Mouse (Mus musculus): ENCODE measurements around the gene Nt5c3. TPM values are rescaled to one million over a fixed set of nuclear protein-coding genes. Genes with fewer than 3 reads are reported as not detected.
"Not testable (repeated sequence)": the region's sequence is repeated elsewhere in the genome, so short reads cannot be mapped to it uniquely, and the experiment has no call there.

The Nt5c3 gene
- polyA plus RNA-seq, 1 experiment from 2014 or later, result 186 TPM

- peaks cover 25% of the 10 kb centered on the region; the same call in 1 of the 2 replicates for H3K36me3 ChIP-seq (ENCODE audit: control insufficient read depth, insufficient read depth, low read length)
- no peak overlapping the region for H3K4me3 ChIP-seq (ENCODE audit: low read depth, low read length)
- H3K9ac ChIP-seq (ENCODE audit: low read depth, low read length), result no peak overlapping the region
- H3K4me1 ChIP-seq (ENCODE audit: control insufficient read depth, insufficient read depth, low read length), result no peaks in the 10 kb centered on the region
- ATAC-seq, result no peak
- 94% methylated on average over 2 of the region's 2 CpGs for WGBS
- no peak overlapping the region for H3K4me2 ChIP-seq (ENCODE audit: low read length)
- H3K9me3 ChIP-seq (replicated peaks; ENCODE audit: control insufficient read depth, low read length, poor library complexity, severe bottlenecking), result no peaks in the 10 kb centered on the region
- no peaks in the 10 kb centered on the region for H3K27me3 ChIP-seq (ENCODE audit: control insufficient read depth, insufficient read depth, low read depth, low read length)
- no peak overlapping the region for H3K27ac ChIP-seq (ENCODE audit: low read length)
Measured at GRCm38 (mm10) chr6:56890762-56891161, 33.0 kb downstream of the Nt5c3 start.

GRCm38 (mm10) chr6:56888561-56888960, 35.2 kb downstream of the Nt5c3 start:
- no peak overlapping the region for H3K4me3 ChIP-seq (ENCODE audit: low read depth, low read length)
- H3K27ac ChIP-seq (ENCODE audit: low read length), result no peak overlapping the region
- peaks cover 26% of the 10 kb centered on the region for H3K36me3 ChIP-seq (ENCODE audit: control insufficient read depth, insufficient read depth, low read length)
- ATAC-seq, result no peak
- no peak overlapping the region for H3K4me2 ChIP-seq (ENCODE audit: low read length)
- WGBS, result 91% methylated on average over 6 of the region's 6 CpGs
- no peaks in the 10 kb centered on the region for H3K4me1 ChIP-seq (ENCODE audit: control insufficient read depth, insufficient read depth, low read length)
- no peaks in the 10 kb centered on the region for H3K27me3 ChIP-seq (ENCODE audit: control insufficient read depth, insufficient read depth, low read depth, low read length)
- H3K9me3 ChIP-seq (replicated peaks; ENCODE audit: control insufficient read depth, low read length, poor library complexity, severe bottlenecking), result no peaks in the 10 kb centered on the region
- H3K9ac ChIP-seq (ENCODE audit: low read depth, low read length), result no peak overlapping the region

DNA sequence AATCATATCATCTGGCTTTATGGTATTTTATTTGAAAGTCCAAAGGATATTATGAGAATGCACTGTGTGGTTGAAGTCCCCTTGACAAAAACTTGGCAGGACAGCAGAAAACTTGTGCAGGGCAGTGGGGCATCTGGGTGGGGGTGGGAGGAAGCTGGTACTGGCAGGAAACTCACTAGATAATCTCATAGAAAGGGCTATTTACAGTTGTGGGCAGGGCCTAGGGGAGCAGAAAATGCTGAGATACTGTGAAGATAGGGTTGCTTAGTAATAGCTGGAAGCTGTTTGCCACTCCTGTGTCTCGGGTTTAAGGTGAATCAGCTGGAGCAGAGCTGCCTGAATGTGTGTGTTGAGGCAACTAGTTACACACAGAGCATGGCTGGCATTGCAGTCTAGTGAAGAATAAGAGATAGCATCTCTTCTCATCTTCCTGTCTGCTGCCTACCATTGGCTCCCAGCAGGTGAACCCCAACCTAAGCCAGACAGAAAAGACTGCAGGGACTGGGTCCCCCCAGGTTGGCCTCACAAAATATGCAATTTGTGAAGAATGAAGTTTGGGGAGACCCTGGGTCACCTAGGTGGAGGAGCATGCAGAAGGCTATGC, 44.3 kb downstream of the Nt5c3 start:
- Histone ChIP-seq H3K4me3 (ENCODE audit: low read depth, low read length) (no peak overlapping the region), H3K9ac (ENCODE audit: low read depth, low read length) (no peak overlapping the region), H3K4me2 (ENCODE audit: low read length) (no peak overlapping the region), H3K9me3 (replicated peaks; ENCODE audit: control insufficient read depth, low read length, poor library complexity, severe bottlenecking) (no peaks in the 10 kb centered on the region), H3K27ac (ENCODE audit: low read length) (no peak overlapping the region), H3K4me1 (ENCODE audit: control insufficient read depth, insufficient read depth, low read length) (no peaks in the 10 kb centered on the region), H3K27me3 (ENCODE audit: control insufficient read depth, insufficient read depth, low read depth, low read length) (no peaks in the 10 kb centered on the region), H3K36me3 (ENCODE audit: control insufficient read depth, insufficient read depth, low read length) (peaks cover 10% of the 10 kb centered on the region)
- 84% methylated on average over 1 of the region's 1 CpGs for WGBS
- ATAC-seq, result no peak

- ATAC-seq, result no peak
- H3K4me1 ChIP-seq (ENCODE audit: control insufficient read depth, insufficient read depth, low read length), result no peaks in the 10 kb centered on the region
- no peak overlapping the region for H3K4me3 ChIP-seq (ENCODE audit: low read depth, low read length)
- H3K27me3 ChIP-seq (ENCODE audit: control insufficient read depth, insufficient read depth, low read depth, low read length), result no peaks in the 10 kb centered on the region
- H3K9me3 ChIP-seq (replicated peaks; ENCODE audit: control insufficient read depth, low read length, poor library complexity, severe bottlenecking), result no peaks in the 10 kb centered on the region
- no peak overlapping the region for H3K27ac ChIP-seq (ENCODE audit: low read length)
- WGBS, result 95% methylated on average over 8 of the region's 8 CpGs
- H3K9ac ChIP-seq (ENCODE audit: low read depth, low read length), result no peak overlapping the region
- H3K4me2 ChIP-seq (ENCODE audit: low read length), result no peak overlapping the region
- H3K36me3 ChIP-seq (ENCODE audit: control insufficient read depth, insufficient read depth, low read length), result 0 out of 2 replicates have a peak, but pooled peaks cover 4% of the 10 kb centered on the region
Measured at GRCm38 (mm10) chr6:56877985-56878384, 45.7 kb downstream of the Nt5c3 start.

DNA sequence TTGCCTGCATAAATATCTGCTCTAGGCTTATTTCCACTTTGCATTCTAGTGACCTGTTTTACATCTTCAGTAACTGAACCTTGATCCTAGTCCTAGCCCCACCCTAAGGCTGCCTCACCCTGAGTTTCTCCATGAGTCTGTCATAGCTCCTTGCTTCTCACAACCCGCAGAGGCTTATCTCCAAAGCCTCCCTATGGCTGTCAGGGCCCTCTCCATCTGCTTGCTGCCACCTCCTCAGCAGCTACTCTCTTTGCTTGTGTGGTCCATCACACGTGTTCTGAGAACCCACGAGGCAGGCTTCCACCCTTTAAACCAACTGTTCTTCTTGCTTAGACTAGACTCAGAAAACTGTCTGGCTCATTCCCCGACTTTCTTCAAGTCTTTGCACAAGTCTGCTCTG, 46.9 kb downstream of the Nt5c3 start:
- Histone ChIP-seq H3K4me2 (ENCODE audit: low read length) (no peak overlapping the region), H3K27me3 (ENCODE audit: control insufficient read depth, insufficient read depth, low read depth, low read length) (no peaks in the 10 kb centered on the region), H3K9ac (ENCODE audit: low read depth, low read length) (no peak overlapping the region), H3K27ac (ENCODE audit: low read length) (no peak overlapping the region), H3K4me1 (ENCODE audit: control insufficient read depth, insufficient read depth, low read length) (no peaks in the 10 kb centered on the region), H3K9me3 (replicated peaks; ENCODE audit: control insufficient read depth, low read length, poor library complexity, severe bottlenecking) (no peaks in the 10 kb centered on the region), H3K4me3 (ENCODE audit: low read depth, low read length) (no peak overlapping the region), H3K36me3 (ENCODE audit: control insufficient read depth, insufficient read depth, low read length) (no peaks in the 10 kb centered on the region)
- no peak for ATAC-seq
- 94% methylated on average over 4 of the region's 4 CpGs for WGBS

DNA sequence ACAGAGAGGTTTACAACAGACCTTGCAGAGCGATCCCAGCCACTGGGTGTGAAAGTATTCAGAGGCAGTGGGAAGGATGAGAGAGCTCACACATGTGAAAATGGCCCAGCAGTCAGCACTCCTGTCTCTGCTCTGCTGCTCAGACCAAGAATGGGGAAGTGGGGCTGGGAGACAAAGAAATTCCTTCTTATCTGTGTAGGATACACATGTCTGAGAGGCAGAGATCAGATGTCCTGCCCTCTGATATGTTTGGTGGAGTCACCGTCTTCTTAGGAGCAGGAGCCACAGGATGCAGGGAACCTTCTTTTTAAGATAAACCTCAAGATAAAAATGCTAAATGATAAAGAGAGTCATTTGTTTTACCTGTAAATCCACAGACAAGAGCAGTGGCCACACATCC, 53.7 kb downstream of the Nt5c3 start:
- Histone ChIP-seq H3K4me1 (ENCODE audit: control insufficient read depth, insufficient read depth, low read length) (no peaks in the 10 kb centered on the region), H3K9ac (ENCODE audit: low read depth, low read length) (no peak overlapping the region), H3K27me3 (ENCODE audit: control insufficient read depth, insufficient read depth, low read depth, low read length) (no peaks in the 10 kb centered on the region), H3K27ac (ENCODE audit: low read length) (no peak overlapping the region), H3K36me3 (ENCODE audit: control insufficient read depth, insufficient read depth, low read length) (no peaks in the 10 kb centered on the region), H3K4me3 (ENCODE audit: low read depth, low read length) (no peak overlapping the region), H3K4me2 (ENCODE audit: low read length) (no peak overlapping the region), H3K9me3 (replicated peaks; ENCODE audit: control insufficient read depth, low read length, poor library complexity, severe bottlenecking) (no peaks in the 10 kb centered on the region)
- WGBS, result 88% methylated on average over 2 of the region's 2 CpGs
- no peak for ATAC-seq

DNA sequence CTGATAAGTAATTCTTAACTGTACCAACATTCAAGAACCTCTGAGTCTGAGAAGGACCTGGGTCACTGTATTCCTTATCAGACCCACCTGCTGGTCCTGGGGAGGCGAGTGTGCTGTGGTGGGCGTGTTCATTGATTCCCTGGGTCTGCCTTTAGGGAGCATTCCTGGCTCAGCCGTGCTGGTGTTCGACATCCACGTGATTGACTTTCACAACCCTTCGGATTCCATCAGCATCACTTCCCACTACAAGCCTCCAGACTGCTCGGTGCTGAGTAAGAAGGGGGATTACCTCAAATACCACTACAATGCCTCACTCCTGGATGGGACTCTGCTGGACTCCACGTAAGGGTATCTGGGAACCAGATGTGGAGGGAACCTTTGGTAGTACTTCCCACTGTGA, 55.2 kb downstream of the Nt5c3 start:
- Histone ChIP-seq H3K4me3 (ENCODE audit: low read depth, low read length) (no peak overlapping the region), H3K27me3 (ENCODE audit: control insufficient read depth, insufficient read depth, low read depth, low read length) (no peaks in the 10 kb centered on the region), H3K4me2 (ENCODE audit: low read length) (no peak overlapping the region), H3K27ac (ENCODE audit: low read length) (no peak overlapping the region), H3K36me3 (ENCODE audit: control insufficient read depth, insufficient read depth, low read length) (no peaks in the 10 kb centered on the region), H3K4me1 (ENCODE audit: control insufficient read depth, insufficient read depth, low read length) (no peaks in the 10 kb centered on the region), H3K9ac (ENCODE audit: low read depth, low read length) (no peak overlapping the region), H3K9me3 (replicated peaks; ENCODE audit: control insufficient read depth, low read length, poor library complexity, severe bottlenecking) (no peaks in the 10 kb centered on the region)
- ATAC-seq, result no peak
- 79% methylated on average over 8 of the region's 8 CpGs for WGBS

DNA sequence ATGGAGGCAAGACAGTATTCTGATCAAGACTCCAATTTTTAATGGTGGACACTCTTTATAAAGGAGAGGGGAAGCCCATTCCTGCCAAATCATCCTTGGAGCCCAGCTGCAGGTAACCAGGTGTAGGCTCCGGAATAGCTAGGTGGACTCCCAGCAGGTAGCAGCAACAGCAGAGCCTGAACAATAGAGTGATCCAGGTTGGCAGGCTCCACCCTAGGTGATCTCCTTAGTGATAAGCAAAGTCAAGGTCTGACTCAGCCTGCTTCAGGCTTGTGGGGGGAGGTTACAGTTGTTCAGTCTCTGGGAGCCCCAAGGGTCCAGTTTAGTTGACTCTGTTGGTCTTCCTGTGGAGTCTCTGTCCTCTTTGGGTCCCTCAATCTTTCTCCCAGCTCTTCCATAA, 56.8 kb downstream of the Nt5c3 start:
- H3K27ac ChIP-seq (ENCODE audit: low read length); H3K36me3 ChIP-seq (ENCODE audit: control insufficient read depth, insufficient read depth, low read length); H3K27me3 ChIP-seq (ENCODE audit: control insufficient read depth, insufficient read depth, low read depth, low read length); H3K9ac ChIP-seq (ENCODE audit: low read depth, low read length); ATAC-seq; H3K4me3 ChIP-seq (ENCODE audit: low read depth, low read length); H3K4me1 ChIP-seq (ENCODE audit: control insufficient read depth, insufficient read depth, low read length); H3K9me3 ChIP-seq (replicated peaks; ENCODE audit: control insufficient read depth, low read length, poor library complexity, severe bottlenecking); H3K4me2 ChIP-seq (ENCODE audit: low read length): not testable (repeated sequence)
- WGBS, result 92% methylated on average over 1 of the region's 1 CpGs

GRCm38 (mm10) chr6:56860205-56860848, 63.4 kb downstream of the Nt5c3 start:
- Histone ChIP-seq H3K27me3 (ENCODE audit: control insufficient read depth, insufficient read depth, low read depth, low read length) (no peaks in the 10 kb centered on the region), H3K9ac (ENCODE audit: low read depth, low read length) (no peak overlapping the region), H3K4me2 (ENCODE audit: low read length) (no peak overlapping the region), H3K4me1 (ENCODE audit: control insufficient read depth, insufficient read depth, low read length) (no peaks in the 10 kb centered on the region), H3K4me3 (ENCODE audit: low read depth, low read length) (no peak overlapping the region), H3K9me3 (replicated peaks; ENCODE audit: control insufficient read depth, low read length, poor library complexity, severe bottlenecking) (no peaks in the 10 kb centered on the region), H3K36me3 (ENCODE audit: control insufficient read depth, insufficient read depth, low read length) (no peaks in the 10 kb centered on the region), H3K27ac (ENCODE audit: low read length) (no peak overlapping the region)
- WGBS, result 94% methylated on average over 8 of the region's 8 CpGs
- ATAC-seq, result no peak

All from midbrain, embryonic 16.5 days (tissue).